Mouse (Mus musculus) cerebellum, adult 8-10 months (tissue): ENCODE measurements at regions not wholly inside any gene's neighbourhood (a gene's known extent, or its start where the extent isn't known, plus 50 kb on each side); places are given as distances from the start of the nearest gene placed in this dataset.

Source experiments
- DNase-seq: peaks from one replicate; pipeline ENCODE4 v3.0.0; 2022

DNA sequence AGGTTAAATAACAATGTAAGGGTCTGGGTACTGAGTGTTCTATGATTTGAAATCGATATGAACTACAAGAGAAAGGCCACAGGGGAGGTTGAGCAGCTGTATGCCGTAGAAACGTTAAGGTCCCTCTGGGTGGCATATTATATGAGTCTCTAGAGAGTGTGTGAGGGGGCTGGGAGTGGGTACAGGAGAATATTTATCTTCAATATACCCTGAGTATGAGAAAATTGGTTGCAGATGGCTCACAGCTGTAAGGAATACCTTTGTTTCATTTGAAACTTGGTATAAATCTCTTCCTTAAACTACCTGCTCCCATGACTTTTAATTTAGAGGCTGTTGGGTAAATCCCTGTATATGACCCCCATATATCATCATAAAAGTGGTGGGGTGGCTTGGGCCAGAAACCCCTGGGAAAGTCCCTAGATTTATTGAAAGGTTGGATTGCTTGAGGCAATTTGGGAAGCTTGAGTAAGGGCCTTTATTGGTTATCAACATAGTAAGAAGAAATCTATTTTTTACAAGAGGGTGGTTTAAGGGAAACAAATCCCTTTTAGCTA lies 128.7 kb upstream of the Prkg2 start:
- no peak for DNase-seq

- peak; percentile 7 for DNase-seq
These were observed 120.8 kb upstream of the Prkg2 start for GRCm38 (mm10) chr5:99157973-99158372.

DNA sequence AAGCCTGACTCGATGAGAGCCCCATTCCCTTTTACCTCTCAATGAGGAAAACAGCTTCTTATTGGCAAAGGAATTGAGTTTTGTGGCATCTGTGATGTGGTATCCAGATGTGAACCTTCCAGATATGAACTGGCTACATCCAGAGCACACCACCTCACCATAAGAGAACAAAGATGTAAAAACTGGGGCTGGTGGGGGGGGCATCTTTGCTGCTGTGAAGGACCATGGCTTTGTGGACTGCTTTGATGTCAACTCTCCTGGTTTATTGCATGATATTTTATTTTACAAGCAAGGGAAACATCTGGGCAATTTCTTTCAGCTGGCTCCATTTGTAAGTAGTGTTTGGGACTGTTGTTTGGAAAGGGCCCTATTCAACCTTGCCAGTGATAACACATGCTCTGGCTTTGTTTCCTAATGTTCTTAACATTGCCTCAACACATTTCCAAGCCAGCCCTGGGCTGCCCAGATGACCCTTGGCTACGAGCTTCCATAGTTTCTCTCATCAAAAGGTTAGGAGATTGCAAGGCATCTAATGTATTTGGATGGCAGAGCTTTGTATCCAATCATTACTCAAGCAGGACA lies 116.2 kb upstream of the Prkg2 start:
- no peak for DNase-seq

DNA sequence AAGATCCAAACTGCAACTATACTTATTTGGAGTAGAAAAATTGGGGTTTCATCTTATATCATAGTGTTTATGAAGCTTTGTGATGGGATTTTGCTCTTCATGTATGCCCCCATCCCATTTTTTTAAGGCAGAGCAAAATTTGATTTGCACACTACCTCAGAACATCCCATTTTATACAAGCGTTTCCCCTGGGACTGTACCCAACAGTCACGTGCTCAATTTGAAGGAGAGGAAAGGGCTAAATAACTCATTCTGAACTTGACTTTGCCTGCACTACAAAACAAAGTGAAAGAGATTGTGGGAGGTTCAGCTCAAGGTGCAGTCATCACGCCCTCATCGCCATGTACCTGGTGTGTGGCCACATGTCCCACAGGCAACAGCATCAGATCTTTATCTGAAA lies 115.1 kb upstream of the Prkg2 start:
- no peak for DNase-seq

GRCm38 (mm10) chr5:99149904-99150303 lies 112.8 kb upstream of the Prkg2 start:
- no peak for DNase-seq

DNA sequence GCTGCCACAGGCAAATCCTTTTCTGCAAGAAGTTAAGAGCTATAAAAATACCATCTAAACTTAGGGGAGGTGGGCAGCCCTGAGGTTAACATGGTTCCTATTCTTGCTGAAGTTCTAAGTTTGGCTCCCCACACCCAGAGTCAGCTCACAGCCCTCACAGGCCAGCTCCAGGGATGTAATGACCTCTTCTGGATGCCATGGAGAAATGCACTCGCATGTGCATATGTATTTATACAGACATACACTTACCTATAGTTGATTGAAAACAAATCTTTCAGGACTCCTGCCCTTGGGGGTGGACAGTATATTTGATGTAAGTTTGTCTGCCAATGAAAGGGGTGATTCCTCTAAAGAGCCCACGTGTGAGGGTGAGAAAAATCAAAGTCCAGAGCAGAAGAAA lies 95.5 kb upstream of the Prkg2 start:
- no peak for DNase-seq

DNA sequence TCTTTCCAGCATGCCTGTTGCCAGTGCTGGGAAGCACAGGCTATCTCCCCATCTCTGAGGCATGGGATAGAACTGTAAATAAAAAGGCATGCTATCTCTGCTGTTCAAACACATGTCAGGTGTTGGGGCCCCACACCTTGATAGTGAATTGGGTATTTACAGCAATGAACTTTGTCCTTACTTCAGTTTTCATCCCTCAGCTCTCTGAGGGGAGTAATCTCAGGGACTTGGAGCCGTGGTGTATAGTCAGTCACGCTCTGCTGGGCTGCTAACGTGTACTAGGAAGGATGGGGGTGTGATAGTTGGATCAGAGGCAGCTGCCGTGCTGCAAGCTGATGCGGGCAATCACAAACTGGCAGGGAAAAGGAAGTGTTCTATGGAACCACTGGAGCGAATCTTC lies 91.5 kb upstream of the Prkg2 start:
- DNase-seq: no peak

- DNase-seq: no peak
These were observed 88.3 kb upstream of the Prkg2 start for GRCm38 (mm10) chr5:99125418-99125817.

GRCm38 (mm10) chr5:99111755-99112154 lies 74.6 kb upstream of the Prkg2 start:
- DNase-seq: no peak

- DNase-seq: no peak
These were observed 74.1 kb upstream of the Prkg2 start for GRCm38 (mm10) chr5:99111235-99111634.

DNA sequence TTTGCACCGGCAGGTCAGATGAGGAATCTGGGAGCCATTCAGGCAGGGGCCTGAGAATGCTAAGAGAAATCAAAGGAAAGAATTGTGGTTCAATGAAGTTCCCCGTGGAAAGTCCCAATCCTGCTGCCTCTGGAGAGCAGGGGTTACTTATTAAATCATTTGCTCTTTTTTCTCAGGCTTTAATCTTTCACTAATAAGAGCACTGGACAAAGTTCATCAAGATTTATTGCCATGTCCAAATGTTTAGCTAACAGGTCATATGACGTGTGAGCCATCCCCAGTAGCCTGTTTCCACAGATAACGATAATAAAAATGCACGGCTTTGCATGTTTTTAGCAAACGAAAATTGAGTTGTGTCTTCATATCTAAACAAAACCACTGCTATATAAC lies 62.6 kb upstream of the Prkg2 start:
- DNase-seq: no peak

DNA sequence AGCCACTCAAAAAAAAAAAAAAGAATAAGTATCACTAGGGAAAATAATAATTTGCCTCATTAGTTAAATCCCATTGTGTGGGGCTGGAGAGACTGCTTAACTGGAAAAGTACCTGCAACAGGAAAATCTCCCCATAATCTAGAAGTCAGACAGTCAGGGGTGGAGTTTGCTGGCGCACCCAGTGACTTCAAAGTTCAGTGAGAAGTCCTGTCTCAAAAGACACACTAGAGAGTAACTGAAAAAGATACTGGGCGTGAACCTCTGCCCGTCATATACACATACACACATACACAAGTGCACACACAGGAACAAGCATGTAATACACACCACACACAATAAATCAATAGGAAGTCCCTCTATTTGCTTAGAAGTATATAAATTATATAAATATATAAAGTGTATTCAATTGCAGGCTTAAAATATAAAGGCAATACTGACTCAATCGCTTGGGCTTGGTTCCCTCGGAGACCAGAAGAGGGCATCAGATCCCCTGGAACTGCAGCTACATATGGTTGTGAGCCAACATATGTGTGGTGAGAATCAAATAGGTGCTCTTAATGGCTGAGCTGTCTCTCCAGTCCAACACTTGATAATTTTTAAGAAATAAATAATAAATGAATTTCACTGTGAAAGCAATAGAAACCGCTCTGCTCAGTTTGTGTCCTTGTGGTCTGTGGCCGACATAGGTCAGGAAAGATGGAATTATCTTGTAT lies 62.0 kb upstream of the Prkg2 start:
- no peak for DNase-seq
